Mouse (Mus musculus) erythroblast, embryonic 14.5 days (primary cell): ENCODE measurements around the gene Arap1.

ENCODE experiments used
- GATA1 ChIP-seq: IDR thresholded peaks from 2 replicates; pipeline ENCODE4 v1.6.1; 2012; ENCODE audit warnings: low read length, inconsistent platforms, mixed read lengths
- TAL1 ChIP-seq: IDR thresholded peaks from 3 replicates; pipeline ENCODE4 v1.6.1; 2012; ENCODE audit warnings: low read length, inconsistent platforms, mixed read lengths

- TF ChIP-seq GATA1 (no peak), TAL1 (no peak)
Measured at GRCm38 (mm10) chr7:101349861-101350260, 2.0 kb downstream of the Arap1 start.
